Mouse (Mus musculus) forebrain, postnatal 0 days (tissue): Measurements from ENCODE around the gene Esr1. TPM values are rescaled to one million over a fixed set of nuclear protein-coding genes. Genes with fewer than 3 reads are reported as not detected.
A peak's percentile ranks its signal among the peaks of the same experiment; 100 is the strongest.
"Not testable (repeated sequence)": the region's sequence is repeated elsewhere in the genome, so short reads cannot be mapped to it uniquely, and the experiment has no call there.

Source experiments
- ATAC-seq: fragments of 200-750 bp; cut with Nextera tagmentation; 2 replicates; pipeline ENCODE4 v1.8.0; 2017; ENCODE audit warnings: mild to moderate bottlenecking, moderate library complexity
- DNase-seq: peaks from one replicate; pipeline ENCODE4 v3.0.0-alpha.2; 2015
- H3K27ac ChIP-seq: fragments of 300-500 bp; sonication (generic); 2 replicates; pipeline ENCODE4 v1.5.1; 2014; ENCODE audit warnings: low read depth, mild to moderate bottlenecking, antibody characterized with exemption, low read length, moderate library complexity, mixed read lengths
- H3K27me3 ChIP-seq: fragments of 300-500 bp; sonication (generic); 2 replicates; pipeline ENCODE4 v1.6.1; 2014; ENCODE audit warnings: mild to moderate bottlenecking, low read length, mixed read lengths; ENCODE audit not compliant: insufficient read depth
- H3K36me3 ChIP-seq: fragments of 300-500 bp; sonication (generic); 2 replicates; pipeline ENCODE4 v1.6.1; 2014; ENCODE audit warnings: mild to moderate bottlenecking, moderate library complexity; ENCODE audit not compliant: insufficient read depth
- H3K4me1 ChIP-seq: fragments of 300-500 bp; sonication (generic); 2 replicates; pipeline ENCODE4 v1.6.1; 2014; ENCODE audit warnings: antibody characterized with exemption; ENCODE audit not compliant: insufficient read depth
- H3K4me2 ChIP-seq: fragments of 300-500 bp; sonication (generic); 2 replicates; pipeline ENCODE4 v1.6.1; 2014; ENCODE audit warnings: low read depth, mild to moderate bottlenecking, moderate library complexity
- H3K4me3 ChIP-seq: fragments of 300-500 bp; sonication (generic); 2 replicates; pipeline ENCODE4 v1.5.1; 2014; ENCODE audit warnings: low read depth, low read length, mixed read lengths
- H3K9ac ChIP-seq: fragments of 300-500 bp; sonication (generic); 2 replicates; pipeline ENCODE4 v1.6.1; 2014; ENCODE audit warnings: mild to moderate bottlenecking
- H3K9me3 ChIP-seq: fragments of 300-500 bp; sonication (generic); 2 replicates; pipeline ENCODE4 v1.6.1; 2016; ENCODE audit warnings: low read length
- CTCF ChIP-seq: sonication (generic); IDR thresholded peaks from 2 replicates; pipeline ENCODE4 v1.5.1; 2016; ENCODE audit warnings: antibody characterized with exemption, control low read depth, low read depth
- WGBS: fragments of 180-500 bp; shearing (Covaris S2); extraction: QIAGEN DNeasy Blood & Tissue Kit; methylation state at CpG from one replicate; pipeline ENCODE4 v1.1.7; 2014; 5-methylcytosine and 5-hydroxymethylcytosine counted together
- polyA plus RNA-seq: library from polyadenylated mRNA; unstranded; fragments of >200 nt; fragmentation: Nextera tagmentation; extraction: Ambion mirVana; gene quantifications from 2 replicates; pipeline ENCODE4 v1.2.1, GENCODE M21; 2015
- total RNA-seq: library from RNA; depleted of rRNA; stranded (reverse); fragments of >200 nt; gene quantifications from 2 replicates; pipeline ENCODE4 v1.2.3, GENCODE M21; 2014

Esr1 gene
- total and polyA plus RNA-seq, 2 experiments from 2014 or later = 1.2 to 1.3 TPM

GRCm38 (mm10) chr10:4665380-4665779 lies 54.0 kb downstream of the Esr1 start:
- no peak for TF ChIP-seq CTCF
- Histone ChIP-seq H3K4me1 (no peaks in the 10 kb centered on the region), H3K36me3 (no peaks in the 10 kb centered on the region), H3K27me3 (no peaks in the 10 kb centered on the region), H3K9me3 (no peaks in the 10 kb centered on the region), H3K4me2 (no peak overlapping the region), H3K9ac (no peak overlapping the region), H3K4me3 (no peak overlapping the region), H3K27ac (no peak overlapping the region)
- WGBS = 78% methylated on average over 5 of the region's 5 CpGs
- DNase-seq (no peak), ATAC-seq (peak; percentile 55)

DNA sequence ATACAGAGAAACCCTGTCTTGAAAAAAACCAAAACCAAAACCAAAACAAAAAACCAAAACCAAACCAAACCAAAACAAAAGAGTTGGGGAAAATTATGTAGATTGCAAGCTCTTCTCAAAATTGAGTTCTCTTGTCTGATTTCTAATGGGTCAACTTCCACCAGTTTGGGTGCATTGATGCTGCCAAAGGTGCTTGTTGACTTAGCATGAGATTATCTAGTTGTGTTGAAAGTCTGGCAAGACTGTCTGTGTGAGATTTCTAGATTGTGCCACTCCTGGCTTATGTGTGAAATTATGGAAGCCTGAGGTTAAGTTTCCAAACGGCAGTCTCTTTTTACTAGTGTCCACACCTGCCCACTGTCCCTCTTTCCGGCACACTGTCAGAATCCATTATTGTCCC lies 55.6 kb downstream of the Esr1 start:
- H3K4me3 ChIP-seq = no peak overlapping the region
- no peak for DNase-seq
- H3K27me3 ChIP-seq = no peaks in the 10 kb centered on the region
- H3K36me3 ChIP-seq = no peaks in the 10 kb centered on the region
- no peak overlapping the region for H3K27ac ChIP-seq
- TF ChIP-seq CTCF = no peak
- no peak overlapping the region for H3K4me2 ChIP-seq
- H3K9ac ChIP-seq = no peak overlapping the region
- no peaks in the 10 kb centered on the region for H3K9me3 ChIP-seq
- no peak for ATAC-seq
- no peaks in the 10 kb centered on the region for H3K4me1 ChIP-seq
- 93% methylated on average over 2 of the region's 2 CpGs for WGBS

DNA sequence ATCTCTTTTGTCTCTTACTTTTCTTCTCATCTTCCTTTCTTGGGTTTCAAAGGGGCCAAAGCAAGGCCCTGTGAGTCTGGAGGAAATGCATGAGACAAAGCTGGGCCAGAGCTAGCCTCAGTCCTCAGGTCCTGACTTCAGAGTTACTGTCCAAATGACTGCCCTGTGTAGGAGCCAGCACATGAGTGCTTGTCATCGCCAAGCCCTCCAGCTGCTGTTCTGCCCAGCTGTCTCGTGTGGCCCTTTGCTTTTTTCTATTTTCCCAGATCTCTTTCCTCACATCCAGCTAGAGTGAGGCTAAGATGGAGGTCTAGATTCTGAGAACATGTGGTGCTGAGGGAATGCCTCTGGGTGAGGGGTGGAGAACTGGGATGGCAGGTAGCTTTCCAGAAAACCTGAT lies 58.7 kb downstream of the Esr1 start:
- no peaks in the 10 kb centered on the region for H3K36me3 ChIP-seq
- ATAC-seq (no peak), DNase-seq (no peak)
- H3K9ac ChIP-seq = no peak overlapping the region
- no peak for TF ChIP-seq CTCF
- WGBS = 77% methylated on average over 2 of the region's 2 CpGs
- no peaks in the 10 kb centered on the region for H3K4me1 ChIP-seq
- no peaks in the 10 kb centered on the region for H3K27me3 ChIP-seq
- no peak overlapping the region for H3K4me2 ChIP-seq
- no peak overlapping the region for H3K27ac ChIP-seq
- no peak overlapping the region for H3K4me3 ChIP-seq
- H3K9me3 ChIP-seq = no peaks in the 10 kb centered on the region

DNA sequence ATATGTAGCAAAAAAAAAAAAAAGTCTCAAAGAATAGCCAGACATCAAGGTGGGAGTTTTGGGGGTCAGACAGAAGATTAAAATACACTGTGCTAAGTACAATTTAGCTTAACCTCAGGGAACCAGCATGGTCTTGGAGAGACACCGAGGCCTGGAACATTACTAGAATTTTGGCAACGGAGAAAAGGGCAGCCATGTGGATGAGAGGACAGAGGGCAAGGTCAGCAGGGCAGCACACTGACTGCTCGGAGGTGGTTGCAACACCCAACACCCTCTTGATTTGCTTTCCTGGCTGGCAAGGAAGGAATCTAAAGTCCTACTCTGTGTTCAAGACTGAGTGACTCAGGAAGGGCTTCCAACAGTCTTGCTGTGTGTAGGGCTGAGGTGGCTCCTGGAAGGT lies 60.5 kb downstream of the Esr1 start:
- Histone ChIP-seq H3K27me3 (no peaks in the 10 kb centered on the region), H3K27ac (no peak overlapping the region), H3K4me2 (no peak overlapping the region), H3K4me3 (no peak overlapping the region), H3K4me1 (no peaks in the 10 kb centered on the region), H3K36me3 (no peaks in the 10 kb centered on the region), H3K9me3 (no peaks in the 10 kb centered on the region), H3K9ac (no peak overlapping the region)
- no peak for TF ChIP-seq CTCF
- ATAC-seq = no peak
- WGBS = 83% methylated on average over 3 of the region's 3 CpGs
- DNase-seq = no peak

DNA sequence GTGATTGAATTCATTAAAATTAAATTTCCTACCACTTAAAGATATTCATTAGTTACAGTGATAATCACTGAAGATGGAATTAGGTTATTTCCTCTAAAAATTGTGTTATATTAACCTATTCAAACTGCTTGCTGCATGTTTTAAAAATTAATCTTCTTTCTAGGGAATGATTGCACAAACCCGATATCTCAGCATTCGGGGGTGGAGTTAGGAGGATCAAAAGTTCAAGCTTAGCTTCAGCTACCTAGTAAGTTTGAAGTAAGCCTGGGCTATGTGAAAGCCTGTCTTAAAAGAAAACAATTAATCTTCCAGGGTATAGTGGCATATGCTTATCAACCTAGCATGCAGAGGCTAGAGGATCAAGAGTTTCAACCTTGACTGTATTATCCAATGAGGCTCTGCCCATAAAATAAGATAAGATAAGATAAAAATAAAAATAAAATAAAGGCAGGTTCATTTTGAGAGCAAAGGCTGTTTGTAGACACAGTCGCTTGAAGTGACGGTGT lies 62.0 kb downstream of the Esr1 start:
- Histone ChIP-seq H3K4me3 (no peak overlapping the region), H3K4me1 (no peaks in the 10 kb centered on the region), H3K9ac (no peak overlapping the region), H3K27ac (no peak overlapping the region), H3K36me3 (no peaks in the 10 kb centered on the region), H3K9me3 (no peaks in the 10 kb centered on the region), H3K4me2 (no peak overlapping the region), H3K27me3 (no peaks in the 10 kb centered on the region)
- no peak for DNase-seq
- WGBS = 86% methylated on average over 4 of the region's 4 CpGs
- TF ChIP-seq CTCF = no peak
- no peak for ATAC-seq

DNA sequence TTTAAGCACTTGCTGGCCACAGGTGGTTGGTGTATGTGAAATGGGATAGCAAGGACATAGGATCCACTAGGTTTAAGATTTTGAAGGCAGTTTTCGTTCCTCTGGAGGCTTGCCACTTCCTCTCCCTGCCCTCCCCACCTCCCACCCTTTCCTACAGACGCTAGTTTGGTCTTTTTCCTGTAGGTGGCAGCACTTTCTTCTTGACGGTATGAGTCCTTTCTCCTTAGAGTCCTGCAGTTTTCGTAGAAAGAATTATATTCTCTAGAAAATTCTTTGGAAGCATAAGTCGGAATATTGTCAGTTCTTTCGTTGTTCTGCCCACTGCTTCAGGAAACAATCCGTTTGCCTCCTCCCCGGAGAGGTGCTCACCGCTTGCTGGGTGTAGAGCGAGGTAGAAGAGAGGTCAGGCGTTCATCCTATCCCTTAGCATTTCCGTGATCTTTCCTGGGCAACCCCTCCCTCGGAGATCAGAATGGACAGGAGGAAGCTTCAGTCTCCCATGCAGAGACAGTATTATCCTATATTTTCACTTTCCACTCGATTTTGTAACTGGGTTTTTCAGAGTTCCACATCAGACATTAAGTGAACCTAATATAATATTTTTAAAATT lies 63.7 kb downstream of the Esr1 start:
- not testable (repeated sequence) for H3K9me3 ChIP-seq, H3K4me3 ChIP-seq, H3K9ac ChIP-seq, H3K4me1 ChIP-seq, H3K27me3 ChIP-seq, H3K27ac ChIP-seq, H3K36me3 ChIP-seq
- ATAC-seq (peak; percentile 86), DNase-seq (peak; percentile 42)
- TF ChIP-seq CTCF = peak; percentile 46
- H3K4me2 ChIP-seq = peak overlapping the region; percentile 29
- 23% methylated on average over 14 of the region's 14 CpGs for WGBS

- Histone ChIP-seq H3K4me3 (no peak overlapping the region), H3K9ac (no peak overlapping the region), H3K27ac (no peak overlapping the region), H3K4me2 (no peak overlapping the region), H3K9me3 (no peaks in the 10 kb centered on the region), H3K36me3 (no peaks in the 10 kb centered on the region), H3K27me3 (no peaks in the 10 kb centered on the region), H3K4me1 (no peaks in the 10 kb centered on the region)
- DNase-seq (no peak), ATAC-seq (no peak)
- 84% methylated on average over 5 of the region's 5 CpGs for WGBS
- no peak for TF ChIP-seq CTCF
These were observed 71.7 kb downstream of the Esr1 start for GRCm38 (mm10) chr10:4683106-4683505.
